Mouse (Mus musculus): ENCODE results near the gene Pspc1. TPM values are rescaled to one million over a fixed set of nuclear protein-coding genes. Genes with fewer than 3 reads are reported as not detected.

Pspc1 gene
- polyA plus RNA-seq, 1 experiment, result 17.9 TPM

DNA sequence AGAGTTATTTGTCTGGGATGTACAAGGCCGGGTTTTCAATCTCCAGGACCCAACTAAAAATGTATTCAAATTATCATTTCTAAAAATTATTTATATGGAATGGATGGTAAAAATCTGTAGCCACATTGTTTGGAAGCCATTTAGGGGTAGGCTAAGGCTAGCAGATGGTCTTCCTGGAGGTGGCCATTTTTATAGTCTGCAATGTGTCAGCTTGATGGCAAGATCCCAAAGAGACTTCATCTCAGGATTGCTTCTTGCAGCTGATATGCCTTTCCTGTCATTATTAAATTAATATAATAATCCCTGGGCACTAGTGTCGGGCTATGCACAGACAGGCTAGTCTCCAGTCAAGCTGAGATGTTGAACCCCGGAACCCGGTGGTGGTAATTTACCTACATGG, 26.8 kb downstream of the Pspc1 start:
- H3K27ac ChIP-seq (ENCODE audit: control insufficient read depth, insufficient read depth, low read depth, low read length), result no peak overlapping the region
- TF ChIP-seq CTCF (IDR thresholded peaks at IDR 0.05; ENCODE audit: control insufficient read depth, insufficient read depth, insufficient replicate concordance, low read depth, low read length) (no peak), POLR2A (IDR thresholded peaks at IDR 0.05; ENCODE audit: control insufficient read depth, low read depth, low read length) (no peak)
- H3K36me3 ChIP-seq (ENCODE audit: control insufficient read depth, insufficient read depth, low read length), result no peaks in the 10 kb centered on the region
- no peaks in the 10 kb centered on the region for H3K27me3 ChIP-seq (ENCODE audit: control insufficient read depth, insufficient read depth, low read length)
- no peak overlapping the region for H3K4me3 ChIP-seq (ENCODE audit: control insufficient read depth, low read depth, low read length)
- no peaks in the 10 kb centered on the region for H3K4me1 ChIP-seq (ENCODE audit: control insufficient read depth, insufficient read depth, low read length)

DNA sequence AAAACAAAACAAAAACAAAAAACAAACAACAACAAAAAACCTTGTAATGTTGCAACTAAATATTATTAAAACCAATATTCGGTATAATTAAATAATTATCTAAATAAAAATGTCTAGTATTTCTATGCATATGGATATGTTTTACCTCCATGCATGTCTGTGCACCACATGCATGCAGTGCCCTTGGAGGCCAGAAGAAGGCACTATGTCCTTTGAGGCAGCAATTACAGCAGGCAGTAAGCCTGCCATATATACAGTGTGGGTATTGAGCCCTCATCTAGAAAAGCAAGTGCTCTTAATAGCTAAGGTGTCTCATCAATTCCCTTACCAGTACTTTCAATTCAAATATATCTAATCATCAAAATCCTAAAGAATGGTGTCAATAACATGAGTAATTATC, 37.9 kb downstream of the Pspc1 start:
- H3K4me3 ChIP-seq (ENCODE audit: control insufficient read depth, low read depth, low read length), result no peak overlapping the region
- TF ChIP-seq CTCF (IDR thresholded peaks at IDR 0.05; ENCODE audit: control insufficient read depth, insufficient read depth, insufficient replicate concordance, low read depth, low read length), result no peak; the same call in 1 of the 2 replicates
- TF ChIP-seq POLR2A (IDR thresholded peaks at IDR 0.05; ENCODE audit: control insufficient read depth, low read depth, low read length), result no peak
- no peaks in the 10 kb centered on the region for H3K4me1 ChIP-seq (ENCODE audit: control insufficient read depth, insufficient read depth, low read length)
- no peak overlapping the region for H3K27ac ChIP-seq (ENCODE audit: control insufficient read depth, insufficient read depth, low read depth, low read length)
- H3K27me3 ChIP-seq (ENCODE audit: control insufficient read depth, insufficient read depth, low read length), result no peaks in the 10 kb centered on the region
- H3K36me3 ChIP-seq (ENCODE audit: control insufficient read depth, insufficient read depth, low read length), result no peaks in the 10 kb centered on the region; the same call in 1 of the 2 replicates

DNA sequence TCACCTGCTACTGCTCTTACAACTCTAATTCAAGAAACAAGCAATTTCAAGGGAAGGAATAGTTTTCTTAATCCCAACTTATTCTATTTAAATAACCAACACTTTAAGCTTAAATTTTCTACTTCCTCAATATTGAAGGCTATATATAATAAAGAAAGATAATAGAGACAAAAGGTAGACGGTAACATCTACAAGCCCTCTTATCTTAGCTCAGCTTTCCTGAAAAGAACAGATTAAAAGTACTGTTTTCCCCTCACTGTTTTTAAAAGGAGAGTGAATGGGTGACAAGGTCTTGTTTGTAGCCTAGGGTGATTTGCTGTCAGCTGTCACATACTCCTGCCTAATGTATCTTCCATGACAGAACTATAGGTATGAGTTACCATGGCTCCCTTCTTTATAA, 51.6 kb downstream of the Pspc1 start:
- Histone ChIP-seq H3K36me3 (ENCODE audit: control insufficient read depth, insufficient read depth, low read length) (no peaks in the 10 kb centered on the region), H3K27me3 (ENCODE audit: control insufficient read depth, insufficient read depth, low read length) (no peaks in the 10 kb centered on the region), H3K4me3 (ENCODE audit: control insufficient read depth, low read depth, low read length) (no peak overlapping the region), H3K4me1 (ENCODE audit: control insufficient read depth, insufficient read depth, low read length) (no peaks in the 10 kb centered on the region), H3K27ac (ENCODE audit: control insufficient read depth, insufficient read depth, low read depth, low read length) (no peak overlapping the region)
- no peak for TF ChIP-seq CTCF (IDR thresholded peaks at IDR 0.05; ENCODE audit: control insufficient read depth, insufficient read depth, insufficient replicate concordance, low read depth, low read length)
- no peak for TF ChIP-seq POLR2A (IDR thresholded peaks at IDR 0.05; ENCODE audit: control insufficient read depth, low read depth, low read length)

DNA sequence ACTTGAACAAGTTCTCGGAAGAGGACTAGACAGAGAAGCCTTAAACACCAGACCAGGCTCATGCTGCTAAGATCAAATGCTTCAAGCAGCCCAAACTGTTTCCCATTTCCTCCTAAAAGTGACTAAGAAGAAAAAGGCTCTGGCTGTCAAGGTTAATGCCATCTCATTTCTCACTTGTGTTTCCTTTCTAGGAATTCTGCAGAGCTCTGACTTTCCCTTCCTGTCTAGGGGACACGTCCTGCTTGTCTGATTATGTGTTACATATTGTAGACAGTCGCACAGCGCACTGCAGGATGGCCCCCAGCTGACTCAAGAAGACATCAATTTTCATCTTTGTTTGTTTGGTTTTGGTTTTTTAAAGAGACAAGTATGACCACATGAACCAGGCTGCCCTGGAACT, 72.4 kb downstream of the Pspc1 start:
- Histone ChIP-seq H3K4me3 (ENCODE audit: control insufficient read depth, low read depth, low read length) (no peak overlapping the region), H3K36me3 (ENCODE audit: control insufficient read depth, insufficient read depth, low read length) (no peaks in the 10 kb centered on the region), H3K4me1 (ENCODE audit: control insufficient read depth, insufficient read depth, low read length) (no peaks in the 10 kb centered on the region), H3K27ac (ENCODE audit: control insufficient read depth, insufficient read depth, low read depth, low read length) (no peak overlapping the region), H3K27me3 (ENCODE audit: control insufficient read depth, insufficient read depth, low read length) (no peaks in the 10 kb centered on the region)
- TF ChIP-seq CTCF (IDR thresholded peaks at IDR 0.05; ENCODE audit: control insufficient read depth, insufficient read depth, insufficient replicate concordance, low read depth, low read length), result no peak

DNA sequence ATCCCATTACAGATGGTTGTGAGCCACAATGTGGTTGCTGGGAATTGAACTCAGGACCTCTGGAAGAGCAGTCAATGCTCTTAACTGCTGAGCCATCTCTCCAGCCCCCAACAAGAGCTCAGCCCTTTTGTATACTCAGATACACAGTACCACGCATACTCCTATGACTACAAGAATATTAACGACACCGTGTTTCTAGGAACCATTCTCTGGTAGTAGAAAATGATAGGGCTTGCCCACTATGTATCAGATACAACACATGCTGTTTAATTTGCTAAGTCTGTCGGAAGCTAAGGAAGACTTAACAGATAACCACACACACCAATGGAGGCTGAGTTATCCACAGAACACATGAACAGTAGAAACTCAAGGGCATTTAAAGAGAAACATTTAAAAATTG, 75.5 kb downstream of the Pspc1 start:
- Histone ChIP-seq H3K27ac (ENCODE audit: control insufficient read depth, insufficient read depth, low read depth, low read length) (no peak overlapping the region), H3K27me3 (ENCODE audit: control insufficient read depth, insufficient read depth, low read length) (no peaks in the 10 kb centered on the region), H3K4me3 (ENCODE audit: control insufficient read depth, low read depth, low read length) (no peak overlapping the region), H3K36me3 (ENCODE audit: control insufficient read depth, insufficient read depth, low read length) (no peaks in the 10 kb centered on the region), H3K4me1 (ENCODE audit: control insufficient read depth, insufficient read depth, low read length) (no peaks in the 10 kb centered on the region)
- TF ChIP-seq CTCF (IDR thresholded peaks at IDR 0.05; ENCODE audit: control insufficient read depth, insufficient read depth, insufficient replicate concordance, low read depth, low read length) (no peak), POLR2A (IDR thresholded peaks at IDR 0.05; ENCODE audit: control insufficient read depth, low read depth, low read length) (no peak)

DNA sequence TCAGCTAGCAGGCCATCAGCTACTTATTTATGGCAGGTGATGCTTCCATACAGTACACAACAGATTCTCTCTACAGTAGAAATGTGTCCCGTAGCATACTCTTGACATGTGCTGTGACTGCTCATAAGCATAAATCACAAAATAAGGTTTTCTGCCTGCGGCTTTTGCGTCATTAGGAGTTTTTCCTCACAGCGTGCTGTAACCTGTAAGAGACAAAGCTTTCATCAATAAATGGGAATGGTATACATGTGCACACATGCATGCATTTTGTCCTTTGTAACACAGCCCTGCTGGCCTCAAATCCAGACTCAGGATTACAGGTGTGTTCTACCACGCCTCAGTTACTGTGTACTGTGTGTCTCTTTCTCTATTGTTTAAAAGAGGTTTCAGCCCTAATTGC, 80.3 kb downstream of the Pspc1 start:
- Histone ChIP-seq H3K4me1 (ENCODE audit: control insufficient read depth, insufficient read depth, low read length) (no peaks in the 10 kb centered on the region), H3K27ac (ENCODE audit: control insufficient read depth, insufficient read depth, low read depth, low read length) (no peak overlapping the region), H3K36me3 (ENCODE audit: control insufficient read depth, insufficient read depth, low read length) (no peaks in the 10 kb centered on the region; the same call in 1 of the 2 replicates), H3K4me3 (ENCODE audit: control insufficient read depth, low read depth, low read length) (no peak overlapping the region), H3K27me3 (ENCODE audit: control insufficient read depth, insufficient read depth, low read length) (no peaks in the 10 kb centered on the region)
- TF ChIP-seq POLR2A (IDR thresholded peaks at IDR 0.05; ENCODE audit: control insufficient read depth, low read depth, low read length) (no peak), CTCF (IDR thresholded peaks at IDR 0.05; ENCODE audit: control insufficient read depth, insufficient read depth, insufficient replicate concordance, low read depth, low read length) (no peak)

DNA sequence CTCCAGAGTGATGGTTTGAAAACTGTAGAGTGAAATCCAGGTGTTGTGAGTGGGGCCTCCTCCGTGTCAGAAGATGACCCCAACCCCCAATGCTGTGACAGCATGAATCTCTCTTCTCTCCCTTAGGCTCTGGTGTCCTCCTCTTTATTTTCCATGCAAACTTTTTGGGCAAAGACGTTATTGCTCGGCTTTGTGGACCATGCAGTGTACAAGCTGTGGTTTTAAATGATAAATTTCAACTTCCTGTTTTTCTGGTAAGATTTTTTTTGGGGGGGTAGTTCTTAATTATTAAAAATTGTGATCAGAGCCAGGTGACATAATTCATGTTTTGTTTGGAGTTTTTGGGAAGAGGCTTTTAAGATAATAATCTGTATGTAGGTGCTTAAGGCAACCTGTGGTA, 82.6 kb downstream of the Pspc1 start:
- no peak for TF ChIP-seq POLR2A (IDR thresholded peaks at IDR 0.05; ENCODE audit: control insufficient read depth, low read depth, low read length)
- TF ChIP-seq CTCF (IDR thresholded peaks at IDR 0.05; ENCODE audit: control insufficient read depth, insufficient read depth, insufficient replicate concordance, low read depth, low read length), result no peak
- H3K27ac ChIP-seq (ENCODE audit: control insufficient read depth, insufficient read depth, low read depth, low read length), result no peak overlapping the region

DNA sequence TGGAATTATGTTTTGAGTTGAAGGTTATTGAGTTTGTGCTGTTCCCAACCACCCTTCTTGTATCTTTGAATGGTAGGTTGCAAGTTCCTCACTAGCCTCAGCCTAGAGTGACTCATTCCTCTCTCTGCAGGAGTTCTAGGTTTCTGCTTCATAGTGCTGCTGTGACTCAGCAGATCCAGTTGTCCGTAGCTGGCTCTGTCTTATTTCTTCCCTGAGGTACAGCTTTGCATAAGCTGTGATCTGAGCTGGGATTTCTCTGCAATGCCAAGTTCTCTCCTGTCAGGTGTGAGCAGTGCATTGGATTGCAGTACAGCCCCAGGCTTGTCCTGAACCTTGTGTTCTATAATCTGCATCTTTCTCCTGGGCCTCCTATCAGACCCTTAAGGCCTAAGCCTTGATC, 88.3 kb downstream of the Pspc1 start:
- Histone ChIP-seq H3K27me3 (ENCODE audit: control insufficient read depth, insufficient read depth, low read length) (no peaks in the 10 kb centered on the region), H3K4me3 (ENCODE audit: control insufficient read depth, low read depth, low read length) (no peak overlapping the region), H3K4me1 (ENCODE audit: control insufficient read depth, insufficient read depth, low read length) (no peaks in the 10 kb centered on the region), H3K36me3 (ENCODE audit: control insufficient read depth, insufficient read depth, low read length) (peaks cover 4% of the 10 kb centered on the region), H3K27ac (ENCODE audit: control insufficient read depth, insufficient read depth, low read depth, low read length) (no peak overlapping the region)
- no peak for TF ChIP-seq CTCF (IDR thresholded peaks at IDR 0.05; ENCODE audit: control insufficient read depth, insufficient read depth, insufficient replicate concordance, low read depth, low read length)
- TF ChIP-seq POLR2A (IDR thresholded peaks at IDR 0.05; ENCODE audit: control insufficient read depth, low read depth, low read length), result no peak

More for the DNA sequence above, 82.6 kb downstream of the Pspc1 start:
- Histone ChIP-seq H3K4me1 (ENCODE audit: control insufficient read depth, insufficient read depth, low read length) (no peaks in the 10 kb centered on the region), H3K4me3 (ENCODE audit: control insufficient read depth, low read depth, low read length) (no peak overlapping the region), H3K27me3 (ENCODE audit: control insufficient read depth, insufficient read depth, low read length) (no peaks in the 10 kb centered on the region), H3K36me3 (ENCODE audit: control insufficient read depth, insufficient read depth, low read length) (no peaks in the 10 kb centered on the region; the same call in 1 of the 2 replicates)

Data from testis, adult 2 months (tissue).